ENCODE assay signal across 8 mouse cellular contexts in genomic region chr5:124539905-124540304, GRCm38 (mm10). TPM values are rescaled to one million over a fixed set of nuclear protein-coding genes. Genes with fewer than 3 reads are reported as not detected.
DNase-seq lines count a peak whose midpoint lies in the region; ATAC-seq and TF ChIP-seq lines count a peak whose summit lies in the region.

No protein-coding gene starts in this region.

- H3K36me3 ChIP-seq in heart, embryonic 13.5 days: peaks cover 25% of the 10 kb centered on the region
- H3K36me3 ChIP-seq in MEL (ENCODE audit: control insufficient read depth in 1 of 2, insufficient read depth in 2 of 2, low read length in 2 of 2): peaks cover 12 to 18% of the 10 kb centered on the region in 2 experiments
- peaks cover 14% of the 10 kb centered on the region for H3K36me3 ChIP-seq in hindbrain, embryonic 12.5 days
- peaks cover 28% of the 10 kb centered on the region for H3K36me3 ChIP-seq in midbrain, embryonic 10.5 days

- no peaks in the 10 kb centered on the region for H3K27me3 ChIP-seq in heart, embryonic 13.5 days (replicated peaks)
- no peaks in the 10 kb centered on the region for H3K27me3 ChIP-seq in MEL (ENCODE audit: control insufficient read depth in 1 of 2, insufficient read depth in 2 of 2, low read length in 2 of 2)
- 0 out of 2 replicates have a peak, but pooled peaks cover 9% of the 10 kb centered on the region for H3K27me3 ChIP-seq in hindbrain, embryonic 12.5 days
- no peaks in the 10 kb centered on the region for H3K27me3 ChIP-seq in midbrain, embryonic 10.5 days (ENCODE audit: low read depth, poor library complexity, severe bottlenecking)

- no peak for TF ChIP-seq POLR2A in MEL (IDR thresholded peaks at IDR 0.05; ENCODE audit: control insufficient read depth in 1 of 2, insufficient read depth in 1 of 2, low read depth in 1 of 2, low read length in 2 of 2, poor library complexity in 1 of 2)

- no peak for ATAC-seq in heart, embryonic 13.5 days (ENCODE audit: extremely low read depth, insufficient number of reproducible peaks, low FRiP score, low TSS enrichment)
- no peak for ATAC-seq in hindbrain, embryonic 12.5 days (ENCODE audit: low FRiP score)

- H3K4me1 ChIP-seq in heart, embryonic 13.5 days: peaks cover 27% of the 10 kb centered on the region
- H3K4me1 ChIP-seq in MEL (ENCODE audit: control insufficient read depth in 1 of 2, insufficient read depth in 2 of 2, low read length in 2 of 2): peaks cover 9 to 16% of the 10 kb centered on the region in 2 experiments
- peaks cover 11% of the 10 kb centered on the region for H3K4me1 ChIP-seq in hindbrain, embryonic 12.5 days
- peaks cover 20% of the 10 kb centered on the region for H3K4me1 ChIP-seq in midbrain, embryonic 10.5 days

- no peak for DNase-seq in heart, postnatal 36 days
- DNase-seq in MEL (ENCODE audit: low read depth, low spot score): no peak
- no peak for DNase-seq in midbrain, embryonic 10.5 days (ENCODE audit: low spot score)
- DNase-seq in testis, postnatal 10 days (ENCODE audit: low spot score): no peak
- DNase-seq in gastrocnemius, postnatal 10 days: no peak
- DNase-seq in cerebellum, postnatal 14 days: no peak

- H3K79me2 ChIP-seq in MEL (ENCODE audit: control insufficient read depth, insufficient read depth, low read length, poor library complexity): peaks cover 33% of the 10 kb centered on the region

- H3K9ac ChIP-seq in heart, embryonic 13.5 days: peak overlapping the region; percentile 96
- H3K9ac ChIP-seq in MEL (ENCODE audit: control insufficient read depth, low read depth, low read length, poor library complexity, severe bottlenecking): peak overlapping the region; percentile 71
- H3K9ac ChIP-seq in hindbrain, embryonic 12.5 days: no peak overlapping the region

- peak overlapping the region; percentile 98 for H3K4me3 ChIP-seq in heart, embryonic 13.5 days
- H3K4me3 ChIP-seq in MEL (ENCODE audit: control insufficient read depth in 1 of 2, insufficient read depth in 1 of 2, low read depth in 2 of 2, low read length in 2 of 2): peak overlapping the region; percentile 87 to 91
- H3K4me3 ChIP-seq in hindbrain, embryonic 12.5 days: peak overlapping the region; percentile 97; the same call in 1 of the 2 replicates
- peak overlapping the region; percentile 98 for H3K4me3 ChIP-seq in midbrain, embryonic 10.5 days

- no peak for TF ChIP-seq CTCF in MEL (IDR thresholded peaks at IDR 0.05 in 2 of 3, conservative IDR thresholded peaks at IDR 0.05 in 1 of 3; ENCODE audit: control insufficient read depth in 1 of 3, insufficient read depth in 1 of 3, low read depth in 2 of 3, low read length in 3 of 3, poor library complexity in 1 of 3, severe bottlenecking in 1 of 3)

- no peaks in the 10 kb centered on the region for H3K9me3 ChIP-seq in heart, embryonic 13.5 days
- no peaks in the 10 kb centered on the region for H3K9me3 ChIP-seq in MEL (replicated peaks; ENCODE audit: insufficient read depth, low read length)
- no peaks in the 10 kb centered on the region for H3K9me3 ChIP-seq in hindbrain, embryonic 12.5 days (replicated peaks)
- no peaks in the 10 kb centered on the region for H3K9me3 ChIP-seq in midbrain, embryonic 10.5 days (replicated peaks)

- WGBS in heart, embryonic 13.5 days: 72% methylated on average over 4 of the region's 4 CpGs
- 80% methylated on average over 4 of the region's 4 CpGs for WGBS in hindbrain, embryonic 12.5 days
- 67% methylated on average over 4 of the region's 4 CpGs for WGBS in midbrain, embryonic 10.5 days

- TF ChIP-seq EP300 in MEL (IDR thresholded peaks at IDR 0.05; ENCODE audit: low read depth in 1 of 2, low read length in 2 of 2): no peak

- no peak for TF ChIP-seq RAD21 in MEL (IDR thresholded peaks at IDR 0.05; ENCODE audit: low read depth, low read length)

- H3K4me2 ChIP-seq in heart, embryonic 13.5 days: peak overlapping the region; percentile 65
- H3K4me2 ChIP-seq in hindbrain, embryonic 12.5 days (replicated peaks): peak overlapping the region; percentile 42

- H3K27ac ChIP-seq in heart, embryonic 13.5 days (replicated peaks): peak overlapping the region; percentile 90; the same call in 1 of the 2 replicates
- H3K27ac ChIP-seq in MEL (ENCODE audit: control insufficient read depth, low read depth, low read length): peak overlapping the region; percentile 50
- H3K27ac ChIP-seq in hindbrain, embryonic 12.5 days: peak overlapping the region; percentile 73
- H3K27ac ChIP-seq in midbrain, embryonic 10.5 days (replicated peaks): peak overlapping the region; percentile 90

- intact Hi-C loops in heart, postnatal 36 days (cut with DNase I): loop anchor here (1.0 kb wide), 1 partner anchor 108 kb away; no protein-coding TSS in a partner anchor

TF ChIP-seq in MEL, 35 proteins besides CTCF, POLR2A, EP300 and RAD21:
- no peak for TF ChIP-seq MYB (IDR thresholded peaks at IDR 0.05; ENCODE audit: low read depth, low read length)
- no peak for TF ChIP-seq MEF2A (IDR thresholded peaks at IDR 0.05; ENCODE audit: extremely low read depth, insufficient replicate concordance, low read depth, low read length, poor library complexity, severe bottlenecking)
- no peak for TF ChIP-seq MYC (IDR thresholded peaks at IDR 0.05; ENCODE audit: low read depth, low read length)
- TF ChIP-seq MAX (IDR thresholded peaks at IDR 0.05; ENCODE audit: low read length): no peak
- TF ChIP-seq CHD2 (IDR thresholded peaks at IDR 0.05; ENCODE audit: low read length): no peak
TF ChIP-seq in MEL: peak in this region for 0.

RNA-seq across cellular contexts. Expression of gene Tmed2, which starts 0.6 kb away (rescaled TPM):
- polyA plus RNA-seq in heart, embryonic 13.5 days (2015; fragmentation: Nextera tagmentation; extraction: Ambion mirVana): 396 and 446 TPM in 2 replicates
- total RNA-seq in heart, postnatal 36 days (2021): 100 to 1,000 TPM; 174 to 177 TPM
- 245 and 255 TPM in 2 replicates for total RNA-seq in MEL (2012; rRNA removed)
- polyA plus RNA-seq in MEL (2012; ENCODE audit: insufficient read depth in 1 of 2, insufficient read length in 2 of 2, low read depth in 1 of 2, low replicate concordance in 2 of 2, missing spikeins in 1 of 2): 100 to 1,000 TPM in 1 of 2 experiments, not detected in 1; 252 TPM
- polyA plus RNA-seq in hindbrain, embryonic 12.5 days (2016; fragmentation: Nextera tagmentation; extraction: Ambion mirVana): 418 and 446 TPM in 2 replicates
- polyA plus RNA-seq in midbrain, embryonic 10.5 days (2016; fragmentation: Nextera tagmentation; extraction: Ambion mirVana): 466 and 495 TPM in 2 replicates
- total RNA-seq in gastrocnemius, postnatal 10 days (2021): 100 to 1,000 TPM; 158 to 163 TPM

RNA-seq across cellular contexts. Expression of gene Rilpl1, which starts 8.7 kb away (rescaled TPM):
- polyA plus RNA-seq in heart, embryonic 13.5 days (2015; fragmentation: Nextera tagmentation; extraction: Ambion mirVana): 21.8 and 23.1 TPM in 2 replicates
- 100 to 1,000 TPM; 209 to 229 TPM for total RNA-seq in heart, postnatal 36 days (2021)
- 5.0 and 5.7 TPM in 2 replicates for total RNA-seq in MEL (2012; rRNA removed)
- polyA plus RNA-seq in MEL (2012; ENCODE audit: insufficient read depth in 1 of 2, insufficient read length in 2 of 2, low read depth in 1 of 2, low replicate concordance in 2 of 2, missing spikeins in 1 of 2): 1 to 10 TPM in 1 of 2 experiments, not detected in 1; 8.6 TPM
- polyA plus RNA-seq in hindbrain, embryonic 12.5 days (2016; fragmentation: Nextera tagmentation; extraction: Ambion mirVana): 18.9 and 20.9 TPM in 2 replicates
- polyA plus RNA-seq in midbrain, embryonic 10.5 days (2016; fragmentation: Nextera tagmentation; extraction: Ambion mirVana): 20.2 and 22.7 TPM in 2 replicates
- total RNA-seq in gastrocnemius, postnatal 10 days (2021): 10 to 100 TPM; 48.9 to 49.3 TPM

RNA-seq across cellular contexts. Expression of gene Ddx55, which starts 12.8 kb away (rescaled TPM):
- polyA plus RNA-seq in heart, embryonic 13.5 days (2015; fragmentation: Nextera tagmentation; extraction: Ambion mirVana): 8.7 and 8.8 TPM in 2 replicates
- 1 to 10 TPM; 4.0 to 6.1 TPM for total RNA-seq in heart, postnatal 36 days (2021)
- 29.1 and 33.8 TPM in 2 replicates for total RNA-seq in MEL (2012; rRNA removed)
- 10 to 100 TPM in 1 of 2 experiments, not detected in 1; 43.2 TPM for polyA plus RNA-seq in MEL (2012; ENCODE audit: insufficient read depth in 1 of 2, insufficient read length in 2 of 2, low read depth in 1 of 2, low replicate concordance in 2 of 2, missing spikeins in 1 of 2)
- 18.0 and 19.1 TPM in 2 replicates for polyA plus RNA-seq in hindbrain, embryonic 12.5 days (2016; fragmentation: Nextera tagmentation; extraction: Ambion mirVana)
- 18.4 and 19.1 TPM in 2 replicates for polyA plus RNA-seq in midbrain, embryonic 10.5 days (2016; fragmentation: Nextera tagmentation; extraction: Ambion mirVana)
- 1 to 10 TPM; 4.9 to 6.0 TPM for total RNA-seq in gastrocnemius, postnatal 10 days (2021)

RNA-seq across cellular contexts. Expression of gene Eif2b1, which starts 39.0 kb away (rescaled TPM):
- polyA plus RNA-seq in heart, embryonic 13.5 days (2015; fragmentation: Nextera tagmentation; extraction: Ambion mirVana): 60.8 and 62.0 TPM in 2 replicates
- total RNA-seq in heart, postnatal 36 days (2021): 10 to 100 TPM; 26.6 to 33.0 TPM
- 96.6 and 119 TPM in 2 replicates for total RNA-seq in MEL (2012; rRNA removed)
- polyA plus RNA-seq in MEL (2012; ENCODE audit: insufficient read depth in 1 of 2, insufficient read length in 2 of 2, low read depth in 1 of 2, low replicate concordance in 2 of 2, missing spikeins in 1 of 2): 100 to 1,000 TPM; 126 to 599 TPM
- 66.0 and 69.5 TPM in 2 replicates for polyA plus RNA-seq in hindbrain, embryonic 12.5 days (2016; fragmentation: Nextera tagmentation; extraction: Ambion mirVana)
- polyA plus RNA-seq in midbrain, embryonic 10.5 days (2016; fragmentation: Nextera tagmentation; extraction: Ambion mirVana): 86.7 and 86.9 TPM in 2 replicates
- total RNA-seq in gastrocnemius, postnatal 10 days (2021): 10 to 100 TPM; 42.1 to 48.8 TPM

RNA-seq across cellular contexts. Expression of gene Gtf2h3, which starts 39.0 kb away (rescaled TPM):
- 27.6 and 32.2 TPM in 2 replicates for polyA plus RNA-seq in heart, embryonic 13.5 days (2015; fragmentation: Nextera tagmentation; extraction: Ambion mirVana)
- 10 to 100 TPM; 18.0 to 19.5 TPM for total RNA-seq in heart, postnatal 36 days (2021)
- total RNA-seq in MEL (2012; rRNA removed): 88.2 and 116 TPM in 2 replicates
- polyA plus RNA-seq in MEL (2012; ENCODE audit: insufficient read depth in 1 of 2, insufficient read length in 2 of 2, low read depth in 1 of 2, low replicate concordance in 2 of 2, missing spikeins in 1 of 2): 10 to 100 TPM in 1 of 2 experiments, not detected in 1; 86.1 TPM
- polyA plus RNA-seq in hindbrain, embryonic 12.5 days (2016; fragmentation: Nextera tagmentation; extraction: Ambion mirVana): 65.6 and 71.0 TPM in 2 replicates
- polyA plus RNA-seq in midbrain, embryonic 10.5 days (2016; fragmentation: Nextera tagmentation; extraction: Ambion mirVana): 96.4 and 98.9 TPM in 2 replicates
- total RNA-seq in gastrocnemius, postnatal 10 days (2021): 10 to 100 TPM; 17.6 to 18.2 TPM
